Mouse (Mus musculus) hindbrain, embryonic 15.5 days (tissue): Measurements from ENCODE around the gene Atp5e. TPM values are rescaled to one million over a fixed set of nuclear protein-coding genes. Genes with fewer than 3 reads are reported as not detected.

Source experiments
- ATAC-seq: fragments of 200-750 bp; cut with Nextera tagmentation; 2 replicates; pipeline ENCODE4 v1.8.0; 2017; ENCODE audit warnings: low read depth, moderate number of reproducible peaks, moderate TSS enrichment; ENCODE audit not compliant: low FRiP score
- H3K27ac ChIP-seq: fragments of 300-500 bp; sonication (generic); replicated peaks from 2 replicates; pipeline ENCODE4 v1.5.1; 2015; ENCODE audit warnings: mild to moderate bottlenecking, inconsistent platforms
- H3K27me3 ChIP-seq: fragments of 300-500 bp; sonication (generic); 2 replicates; pipeline ENCODE4 v1.6.1; 2015; ENCODE audit warnings: control low read depth, inconsistent platforms
- H3K36me3 ChIP-seq: fragments of 300-500 bp; sonication (generic); 2 replicates; pipeline ENCODE4 v1.6.1; 2015; ENCODE audit warnings: control low read depth, inconsistent platforms
- H3K4me1 ChIP-seq: fragments of 300-500 bp; sonication (generic); replicated peaks from 2 replicates; pipeline ENCODE4 v1.6.1; 2015; ENCODE audit warnings: control low read depth, inconsistent platforms
- H3K4me2 ChIP-seq: fragments of 300-500 bp; sonication (generic); 2 replicates; pipeline ENCODE4 v1.6.1; 2015; ENCODE audit warnings: moderate library complexity, mild to moderate bottlenecking, inconsistent platforms
- H3K4me3 ChIP-seq: fragments of 300-500 bp; sonication (generic); 2 replicates; pipeline ENCODE4 v1.5.1; 2015; ENCODE audit warnings: mild to moderate bottlenecking, inconsistent platforms
- H3K9ac ChIP-seq: fragments of 300-500 bp; sonication (generic); 2 replicates; pipeline ENCODE4 v1.6.1; 2015; ENCODE audit warnings: inconsistent platforms
- H3K9me3 ChIP-seq: fragments of 300-500 bp; sonication (generic); 2 replicates; pipeline ENCODE4 v1.6.1; 2016; ENCODE audit warnings: control low read depth, inconsistent platforms
- WGBS: fragments of 180-500 bp; shearing (Covaris S2); methylation state at CpG from one replicate; pipeline ENCODE4 v1.1.7; 2015; 5-methylcytosine and 5-hydroxymethylcytosine counted together
- polyA plus RNA-seq: library from polyadenylated mRNA; unstranded; fragments of >200 nt; fragmentation: Nextera tagmentation; extraction: Ambion mirVana; gene quantifications from 2 replicates; pipeline ENCODE4 v1.2.1, GENCODE M21; 2015

Gene Atp5e
- polyA plus RNA-seq: 799 and 873 TPM in 2 replicates

- no peaks in the 10 kb centered on the region for H3K9me3 ChIP-seq
- peak within 1 kb of the TSS; percentile 66 for H3K4me3 ChIP-seq
- H3K27ac ChIP-seq: peak within 1 kb of the TSS; percentile 74
- H3K4me1 ChIP-seq: peaks cover 18% of the 10 kb centered on the region
- peak within 1 kb of the TSS; percentile 73 for H3K9ac ChIP-seq
- ATAC-seq: peak; percentile 100
- 2% methylated on average over 48 of the region's 48 CpGs for WGBS
- peaks cover 38% of the 10 kb centered on the region for H3K36me3 ChIP-seq
- peak within 1 kb of the TSS; percentile 88 for H3K4me2 ChIP-seq
- H3K27me3 ChIP-seq: no peaks in the 10 kb centered on the region
Observed at GRCm38 (mm10) chr2:174463789-174464523, at the start of gene Atp5e. TSS of gene Atp5e (minus strand) at chr2:174464105.

- Histone ChIP-seq H3K4me1 (no peaks in the 10 kb centered on the region), H3K27ac (no peak overlapping the region), H3K4me2 (no peak overlapping the region), H3K9me3 (no peaks in the 10 kb centered on the region), H3K27me3 (no peaks in the 10 kb centered on the region), H3K4me3 (no peak overlapping the region), H3K9ac (no peak overlapping the region), H3K36me3 (no peaks in the 10 kb centered on the region)
- no peak for ATAC-seq
- WGBS: 93% methylated on average over 8 of the region's 8 CpGs
Observed at GRCm38 (mm10) chr2:174509825-174510224, 45.9 kb upstream of the Atp5e start.

DNA sequence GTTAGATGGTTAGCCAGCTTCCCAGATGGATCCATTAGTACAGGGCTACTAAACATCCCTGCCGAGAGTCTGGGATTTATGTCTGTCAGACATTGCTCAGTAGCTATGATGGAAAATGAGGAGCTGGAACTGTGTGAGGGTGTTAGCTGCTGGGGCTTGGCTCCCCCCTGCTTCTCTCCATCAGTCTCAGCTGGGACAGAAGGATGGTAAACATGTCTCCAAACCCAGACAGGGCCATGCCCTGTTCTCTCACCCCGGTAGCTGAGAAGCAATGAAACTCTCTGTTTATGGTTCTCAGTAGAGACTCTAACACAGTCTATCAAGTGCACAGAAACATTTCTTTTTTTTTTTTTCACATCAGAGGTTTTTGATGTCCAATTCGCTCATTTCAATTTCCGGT, 44.1 kb upstream of the Atp5e start:
- 88% methylated on average over 4 of the region's 4 CpGs for WGBS
- Histone ChIP-seq H3K27me3 (no peaks in the 10 kb centered on the region), H3K36me3 (no peaks in the 10 kb centered on the region), H3K4me3 (no peak overlapping the region), H3K9ac (no peak overlapping the region), H3K27ac (no peak overlapping the region), H3K9me3 (no peaks in the 10 kb centered on the region), H3K4me1 (no peaks in the 10 kb centered on the region), H3K4me2 (no peak overlapping the region)
- ATAC-seq: no peak

GRCm38 (mm10) chr2:174502831-174503460, 39.0 kb upstream of the Atp5e start:
- 68% methylated on average over 25 of the region's 25 CpGs for WGBS
- no peak for ATAC-seq
- Histone ChIP-seq H3K36me3 (no peaks in the 10 kb centered on the region), H3K9me3 (no peaks in the 10 kb centered on the region), H3K4me2 (no peak overlapping the region; the same call in 1 of the 2 replicates), H3K9ac (no peak overlapping the region), H3K4me3 (no peak overlapping the region), H3K4me1 (no peaks in the 10 kb centered on the region), H3K27ac (no peak overlapping the region), H3K27me3 (no peaks in the 10 kb centered on the region)

GRCm38 (mm10) chr2:174502321-174502720, 38.4 kb upstream of the Atp5e start:
- H3K4me2 ChIP-seq: no peak overlapping the region
- no peak overlapping the region for H3K9ac ChIP-seq
- no peak overlapping the region for H3K4me3 ChIP-seq
- ATAC-seq: peak; percentile 38; the same call in 1 of the 2 replicates
- H3K27ac ChIP-seq: no peak overlapping the region
- no peaks in the 10 kb centered on the region for H3K36me3 ChIP-seq
- 33% methylated on average over 5 of the region's 5 CpGs for WGBS
- H3K4me1 ChIP-seq: no peaks in the 10 kb centered on the region
- H3K27me3 ChIP-seq: no peaks in the 10 kb centered on the region
- H3K9me3 ChIP-seq: no peaks in the 10 kb centered on the region

DNA sequence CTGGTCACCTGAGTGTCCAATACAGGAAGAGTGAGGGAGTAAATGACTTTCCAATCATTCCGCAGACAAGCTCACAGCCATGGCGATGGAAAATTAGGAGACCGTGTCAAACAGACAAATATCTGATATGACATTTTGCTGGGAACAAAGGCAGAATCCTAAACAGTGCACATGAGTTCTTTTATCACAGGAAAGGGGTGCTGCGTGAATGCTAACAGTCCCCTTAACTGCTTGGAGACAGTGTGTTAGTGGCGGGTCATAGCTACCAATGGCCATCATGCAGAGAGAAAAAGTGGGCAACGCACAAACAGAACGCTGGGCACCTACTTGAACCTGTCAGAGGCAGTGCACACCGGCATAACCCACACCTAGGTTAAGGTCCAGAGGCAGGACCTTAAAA, 37.6 kb upstream of the Atp5e start:
- no peak overlapping the region for H3K9ac ChIP-seq
- no peaks in the 10 kb centered on the region for H3K36me3 ChIP-seq
- H3K27me3 ChIP-seq: no peaks in the 10 kb centered on the region
- no peak overlapping the region for H3K4me2 ChIP-seq
- no peaks in the 10 kb centered on the region for H3K9me3 ChIP-seq
- H3K4me1 ChIP-seq: no peaks in the 10 kb centered on the region
- no peak overlapping the region for H3K4me3 ChIP-seq
- 68% methylated on average over 8 of the region's 8 CpGs for WGBS
- peak; percentile 30; the same call in 1 of the 2 replicates for ATAC-seq
- H3K27ac ChIP-seq: no peak overlapping the region; the same call in 1 of the 2 replicates

- H3K27me3 ChIP-seq: no peaks in the 10 kb centered on the region
- no peaks in the 10 kb centered on the region for H3K9me3 ChIP-seq
- no peak overlapping the region for H3K4me2 ChIP-seq
- H3K4me3 ChIP-seq: no peak overlapping the region
- ATAC-seq: no peak
- no peak overlapping the region for H3K9ac ChIP-seq
- H3K36me3 ChIP-seq: no peaks in the 10 kb centered on the region
- 69% methylated on average over 14 of the region's 14 CpGs for WGBS
- H3K4me1 ChIP-seq: no peaks in the 10 kb centered on the region
- no peak overlapping the region for H3K27ac ChIP-seq
Observed at GRCm38 (mm10) chr2:174500814-174501503, 37.1 kb upstream of the Atp5e start.

DNA sequence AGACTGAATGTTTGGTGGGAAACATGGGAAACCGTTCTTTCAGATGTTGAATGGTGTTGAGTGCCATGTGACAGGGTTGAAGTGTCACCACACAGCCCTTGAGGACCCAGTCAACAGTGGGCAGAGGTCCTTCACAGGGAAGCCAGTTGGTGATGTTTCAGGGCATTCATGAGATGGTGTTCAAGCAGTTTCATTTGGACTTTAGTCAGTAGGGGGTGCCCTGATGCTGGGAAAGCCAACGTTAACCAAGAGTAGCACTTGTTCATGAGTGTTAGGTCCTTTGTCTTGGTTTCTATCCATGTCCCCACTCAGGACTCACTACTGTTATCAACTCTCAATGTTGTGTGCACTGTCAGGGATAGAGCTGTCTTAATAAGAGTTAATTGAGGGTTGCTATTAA, 29.0 kb upstream of the Atp5e start:
- Histone ChIP-seq H3K27me3 (no peaks in the 10 kb centered on the region), H3K27ac (no peak overlapping the region), H3K4me2 (no peak overlapping the region), H3K9me3 (no peaks in the 10 kb centered on the region; the same call in 1 of the 2 replicates), H3K4me1 (no peaks in the 10 kb centered on the region), H3K36me3 (no peaks in the 10 kb centered on the region), H3K9ac (no peak overlapping the region), H3K4me3 (no peak overlapping the region)
- 70% methylated on average over 2 of the region's 2 CpGs for WGBS
- no peak for ATAC-seq

DNA sequence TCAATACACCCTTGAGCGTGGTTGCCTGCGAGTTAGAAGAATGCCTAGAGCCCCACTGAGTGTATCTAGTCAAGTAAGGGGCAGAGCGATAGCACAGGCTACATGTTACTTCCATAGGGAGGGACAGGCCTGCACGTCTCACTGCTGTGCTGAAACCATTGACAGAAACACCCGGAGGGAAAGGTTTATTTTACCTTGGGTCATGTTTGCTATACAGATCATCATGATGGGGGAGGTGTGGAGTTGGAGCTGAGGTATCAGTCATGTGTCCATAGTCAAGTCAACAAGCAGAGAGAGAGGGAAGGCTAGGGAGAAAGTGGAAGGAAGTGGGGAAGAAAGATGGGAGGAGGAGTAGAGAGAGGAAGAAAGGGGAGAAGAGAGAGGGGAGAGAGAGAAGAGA, 23.1 kb upstream of the Atp5e start:
- Histone ChIP-seq H3K4me1 (no peaks in the 10 kb centered on the region), H3K4me2 (no peak overlapping the region), H3K9me3 (no peaks in the 10 kb centered on the region), H3K9ac (no peak overlapping the region), H3K4me3 (no peak overlapping the region), H3K27me3 (no peaks in the 10 kb centered on the region), H3K36me3 (no peaks in the 10 kb centered on the region), H3K27ac (no peak overlapping the region)
- WGBS: 91% methylated on average over 5 of the region's 5 CpGs
- ATAC-seq: no peak

GRCm38 (mm10) chr2:174478746-174479145, 14.8 kb upstream of the Atp5e start:
- no peak overlapping the region for H3K9ac ChIP-seq

GRCm38 (mm10) chr2:174477543-174478319, 13.8 kb upstream of the Atp5e start:
- Histone ChIP-seq H3K9me3 (no peaks in the 10 kb centered on the region), H3K9ac (no peak overlapping the region), H3K4me1 (peaks cover 4% of the 10 kb centered on the region), H3K4me3 (no peak overlapping the region), H3K36me3 (no peaks in the 10 kb centered on the region), H3K27ac (no peak overlapping the region), H3K27me3 (no peaks in the 10 kb centered on the region), H3K4me2 (no peak overlapping the region)
- no peak for ATAC-seq
- 87% methylated on average over 3 of the region's 3 CpGs for WGBS

More at GRCm38 (mm10) chr2:174478746-174479145, 14.8 kb upstream of the Atp5e start:
- no peaks in the 10 kb centered on the region for H3K4me1 ChIP-seq
- no peaks in the 10 kb centered on the region for H3K36me3 ChIP-seq
- H3K27me3 ChIP-seq: no peaks in the 10 kb centered on the region
- H3K9me3 ChIP-seq: no peaks in the 10 kb centered on the region
- WGBS: 74% methylated on average over 5 of the region's 5 CpGs
- no peak for ATAC-seq
- no peak overlapping the region for H3K27ac ChIP-seq
- H3K4me3 ChIP-seq: no peak overlapping the region
- H3K4me2 ChIP-seq: no peak overlapping the region
